Mouse (Mus musculus) testis, adult 2 months (tissue): ENCODE results near the gene Cx3cr1.

Experiments used
- CTCF ChIP-seq: fragments of 200-500 bp; IDR thresholded peaks from 2 replicates; pipeline ENCODE4 v1.5.1; 2012; ENCODE audit warnings: low read depth, mild to moderate bottlenecking, inconsistent platforms, low read length, moderate library complexity; ENCODE audit not compliant: control insufficient read depth, insufficient read depth, insufficient replicate concordance
- POLR2A ChIP-seq: fragments of 200-500 bp; IDR thresholded peaks from 2 replicates; pipeline ENCODE4 v1.6.1; 2012; ENCODE audit warnings: low read depth, mild to moderate bottlenecking, inconsistent platforms, low read length, moderate library complexity; ENCODE audit not compliant: control insufficient read depth

DNA sequence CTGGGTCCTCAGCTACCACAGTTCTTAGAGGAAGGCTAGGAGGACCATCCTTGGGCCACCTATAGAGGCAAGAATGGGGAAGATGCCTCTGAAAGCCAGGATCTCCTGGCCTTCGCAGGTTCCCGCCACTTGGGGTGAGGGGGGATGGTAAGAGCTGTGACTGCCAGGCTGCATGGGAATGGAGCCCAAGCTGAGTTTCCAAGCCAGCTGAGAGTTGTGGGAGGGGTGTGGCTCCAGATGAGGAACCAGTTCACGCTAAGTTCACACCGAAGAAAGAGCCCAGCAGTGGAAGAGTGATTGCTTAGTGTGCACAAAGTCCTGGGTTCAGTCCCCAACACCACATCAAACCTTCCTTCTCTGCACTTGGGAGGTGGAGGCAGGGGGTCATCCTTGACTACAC lies 107.5 kb downstream of the Cx3cr1 start:
- TF ChIP-seq CTCF (no peak), POLR2A (no peak)
